Mouse (Mus musculus) lung, postnatal 0 days (tissue): ENCODE data around the gene Tpx2.

Experiments
- CTCF ChIP-seq: IDR thresholded peaks from 2 replicates; pipeline ENCODE4 v1.5.1; 2016; ENCODE audit warnings: antibody characterized with exemption, mild to moderate bottlenecking
- EP300 ChIP-seq: IDR thresholded peaks from 2 replicates; pipeline ENCODE4 v1.6.1; 2016; ENCODE audit warnings: antibody characterized with exemption, mild to moderate bottlenecking, control low read depth

DNA sequence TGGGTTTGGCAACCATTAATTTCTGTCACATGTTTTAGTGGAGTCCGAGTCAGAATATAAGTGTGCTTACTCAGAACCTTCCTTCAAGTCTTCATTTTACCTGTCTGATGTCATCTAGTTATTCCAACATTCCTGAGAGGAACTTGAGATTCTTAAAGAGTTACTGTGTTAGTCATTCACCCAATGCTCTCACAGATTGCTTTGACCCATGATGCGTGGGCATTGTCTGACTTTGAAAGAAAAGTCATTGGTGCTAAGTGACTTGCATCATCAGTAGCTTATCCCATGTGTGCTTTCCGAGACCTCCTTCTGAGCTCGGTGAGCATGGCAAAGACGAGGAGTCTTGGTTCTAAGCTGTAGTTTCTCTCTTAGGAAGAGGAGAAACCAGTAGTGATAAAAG lies 41.0 kb downstream of the Tpx2 start:
- TF ChIP-seq CTCF (no peak), EP300 (no peak)
